Mouse (Mus musculus): ENCODE data around the gene Cryab. TPM values are rescaled to one million over a fixed set of nuclear protein-coding genes. Genes with fewer than 3 reads are reported as not detected.

The Cryab gene
- polyA plus RNA-seq, 1 experiment from 2014 or later, result 1,544 TPM

DNA sequence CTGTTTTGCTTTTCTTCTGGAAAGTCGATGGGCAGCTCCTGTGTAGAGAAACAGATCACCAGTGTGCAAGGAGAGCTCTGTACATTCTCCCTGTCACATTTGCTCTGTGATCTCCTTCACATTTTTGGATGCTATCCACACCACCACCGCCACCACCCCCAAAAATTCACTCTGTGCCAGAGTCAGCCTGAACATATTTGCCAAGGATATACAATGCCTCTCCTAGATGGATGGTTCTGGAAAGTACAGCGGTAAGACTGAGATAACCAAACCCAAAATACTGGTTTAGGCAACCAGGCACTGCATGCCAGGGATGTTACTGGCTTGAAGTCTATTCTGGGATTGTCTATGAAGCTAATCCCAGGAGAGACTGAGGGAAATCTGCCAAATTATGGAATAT is 8.9 kb upstream of the Cryab start:
- ChIA-PET CTCF (interaction anchor here (0.7 to 3.0 kb wide), 5 partner anchors 10 to 26 kb away, joined by 3 to 11 read pairs (median 4); partner anchors contain the start of genes Fdxacb1 and Hspb2), POLR2A (interaction anchor here (1.2 kb wide), 1 partner anchor 15 kb away, joined by 3 read pairs; no protein-coding TSS in a partner anchor)
- in situ Hi-C loops (cut with MboI; ENCODE audit: low pct_unique_long_range_greater_than_20kb), result no loop called here
- no peak for TF ChIP-seq CTCF (IDR thresholded peaks at IDR 0.05)
- no peaks in the 10 kb centered on the region for H3K27me3 ChIP-seq
- ATAC-seq (no peak), DNase-seq (ENCODE audit: low read depth, low spot score) (no peak)

DNA sequence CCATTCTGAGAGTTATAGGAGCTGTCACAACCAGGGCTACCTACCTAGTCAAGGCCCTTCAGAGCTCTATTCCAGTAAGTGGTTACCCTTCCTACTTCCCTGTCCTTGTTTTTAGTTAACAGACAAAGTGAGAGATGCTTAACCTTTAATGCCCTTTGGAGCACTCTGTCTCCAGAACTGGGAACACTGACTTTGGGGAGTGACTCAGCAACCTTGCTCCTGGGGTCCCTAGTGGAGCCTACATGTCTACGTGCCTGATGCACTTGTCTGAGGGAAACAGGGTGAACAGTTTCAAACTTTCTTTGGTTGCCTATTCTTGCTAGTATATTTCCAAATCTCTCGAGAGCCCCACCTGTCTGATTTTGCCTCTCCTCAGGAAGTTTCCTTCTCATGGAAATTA is 8.4 kb upstream of the Cryab start:
- DNase-seq (ENCODE audit: low read depth, low spot score) (no peak), ATAC-seq (no peak)
- in situ Hi-C loops (cut with MboI; ENCODE audit: low pct_unique_long_range_greater_than_20kb), result no loop called here
- ChIA-PET CTCF (interaction anchor here (3.0 kb wide), 1 partner anchor 10 kb away, joined by 11 read pairs; the partner anchor contains the start of gene Hspb2), POLR2A (no interaction called here)
- H3K27me3 ChIP-seq, result no peaks in the 10 kb centered on the region
- TF ChIP-seq CTCF (IDR thresholded peaks at IDR 0.05), result no peak

DNA sequence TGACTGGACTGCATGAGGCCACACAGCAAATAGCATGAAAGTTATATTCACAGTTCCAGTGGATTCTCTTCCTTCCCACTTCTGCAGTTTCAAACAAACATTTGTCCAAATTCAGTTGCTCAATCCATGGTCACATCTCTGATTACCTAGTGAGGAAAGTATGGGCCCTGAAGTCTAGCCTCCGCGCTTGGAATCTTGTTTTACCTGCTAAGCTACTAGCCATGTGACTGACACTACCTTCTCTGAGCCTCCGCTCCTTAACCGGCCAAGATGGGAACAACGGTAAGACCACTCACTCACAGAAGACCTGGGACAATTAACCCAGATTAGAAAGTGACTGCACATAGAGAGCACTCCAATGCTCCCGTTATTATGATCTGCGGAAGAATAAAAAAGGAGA is 5.3 kb upstream of the Cryab start:
- in situ Hi-C loops (cut with MboI; ENCODE audit: low pct_unique_long_range_greater_than_20kb), result no loop called here
- no peaks in the 10 kb centered on the region for H3K27me3 ChIP-seq
- no peak for DNase-seq (ENCODE audit: low read depth, low spot score)
- ChIA-PET POLR2A (interaction anchor here (2.0 kb wide), 1 partner anchor 19 kb away, joined by 6 read pairs; no protein-coding TSS in a partner anchor), CTCF (interaction anchor here (0.8 to 1.3 kb wide), 3 partner anchors 17 to 25 kb away, joined by 3 to 5 read pairs (median 4); no protein-coding TSS in a partner anchor)
- no peak for TF ChIP-seq CTCF (IDR thresholded peaks at IDR 0.05)
- ATAC-seq, result no peak

DNA sequence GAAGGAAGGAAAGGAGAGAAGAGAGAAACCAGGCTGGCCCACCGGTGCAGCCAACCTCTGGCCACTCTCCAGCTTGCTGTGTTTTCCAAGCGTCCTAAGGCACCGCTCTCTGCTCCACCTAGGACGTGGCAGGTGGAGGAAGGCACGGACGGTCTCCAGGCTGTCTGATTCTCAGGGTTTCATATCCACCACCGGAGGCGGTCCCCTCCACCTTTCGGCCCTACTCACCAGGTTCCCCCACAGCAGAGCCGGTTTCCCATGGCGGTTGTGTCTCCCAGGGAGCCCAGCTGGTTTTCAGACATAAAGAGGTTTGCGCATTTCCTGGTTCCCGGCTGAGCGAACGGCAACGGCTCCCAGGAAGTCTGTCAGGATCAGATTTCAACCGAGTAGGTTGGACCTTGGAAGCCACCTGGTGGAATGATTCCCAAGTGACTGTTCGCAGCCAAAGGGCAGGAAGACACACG is 4.9 kb upstream of the Cryab start, which contains the start of gene 2310030G06Rik:
TSS of gene 2310030G06Rik (minus strand) at position 323 of the 464 bp plus-strand sequence.
- TF ChIP-seq CTCF (IDR thresholded peaks at IDR 0.05), result no peak
- in situ Hi-C loops (cut with MboI; ENCODE audit: low pct_unique_long_range_greater_than_20kb), result no loop called here
- DNase-seq (ENCODE audit: low read depth, low spot score), result no peak
- ATAC-seq, result peak; percentile 41
- CTCF ChIA-PET, result interaction anchor here (0.8 to 1.3 kb wide), 3 partner anchors 16 to 24 kb away, joined by 3 to 5 read pairs (median 4); no protein-coding TSS in a partner anchor
- no peaks in the 10 kb centered on the region for H3K27me3 ChIP-seq
- POLR2A ChIA-PET, result interaction anchor here (2.0 kb wide), 1 partner anchor 19 kb away, joined by 6 read pairs; no protein-coding TSS in a partner anchor

DNA sequence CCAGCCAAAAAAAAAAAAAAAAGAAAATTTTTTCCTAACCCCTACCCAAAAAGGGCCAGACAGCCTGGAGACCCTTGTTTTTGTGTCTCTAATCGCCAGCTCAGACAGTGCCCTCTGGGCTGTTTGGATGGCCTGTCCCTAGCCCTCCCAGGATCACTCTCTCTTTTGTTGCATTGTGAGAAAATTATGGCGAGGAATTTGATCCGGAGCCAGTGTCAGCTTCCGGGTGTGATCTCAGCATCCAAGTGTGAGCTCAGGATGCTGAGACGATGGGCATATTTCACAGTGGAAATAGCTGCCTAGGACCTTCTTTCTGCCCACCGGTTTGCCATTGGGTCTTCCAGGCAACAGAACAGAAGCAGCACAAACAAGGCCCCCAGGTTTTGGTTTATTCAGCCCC is 419 bp upstream of the Cryab start:
- TF ChIP-seq CTCF (IDR thresholded peaks at IDR 0.05), result no peak
- no peaks in the 10 kb centered on the region for H3K27me3 ChIP-seq
- ATAC-seq, result no peak
- POLR2A ChIA-PET, result no interaction called here
- CTCF ChIA-PET, result no interaction called here
- in situ Hi-C loops (cut with MboI; ENCODE audit: low pct_unique_long_range_greater_than_20kb), result no loop called here
- no peak for DNase-seq (ENCODE audit: low read depth, low spot score)

DNA sequence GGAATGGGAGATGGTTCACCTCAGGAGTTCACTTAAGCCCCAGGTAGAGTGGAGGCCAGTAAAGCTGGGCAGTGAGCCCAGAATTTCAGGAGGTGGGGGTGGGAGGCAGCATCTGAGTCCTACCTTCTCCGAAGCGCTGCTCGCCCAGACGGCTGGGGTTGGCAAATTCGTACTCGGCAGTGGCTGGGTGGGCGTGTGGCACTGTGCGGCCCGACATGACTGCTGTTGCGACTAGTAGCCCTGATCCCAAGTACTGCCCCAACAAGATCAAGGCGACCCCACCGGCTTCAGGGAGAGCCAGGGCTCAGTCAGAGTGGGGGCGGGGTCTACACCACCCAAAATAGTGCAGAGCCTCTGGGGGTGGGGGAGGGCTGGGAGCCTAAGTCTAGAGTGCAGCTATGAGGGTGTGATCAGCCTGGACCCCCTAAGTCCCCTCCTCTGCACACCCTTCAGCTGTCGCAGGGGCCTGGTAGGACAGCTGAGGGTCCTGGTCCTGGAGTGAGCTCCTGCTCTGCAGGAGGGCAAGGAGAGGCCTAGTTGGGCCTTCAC is 1.0 kb downstream of the Cryab start, which contains the start of gene Hspb2:
TSS of gene Hspb2 (minus strand) at position 301 of the 549 bp plus-strand sequence.
- ChIA-PET CTCF (interaction anchor here (1.1 to 4.5 kb wide), 6 partner anchors 10 to 43 kb away, joined by 3 to 33 read pairs (median 8); partner anchors contain the start of gene Fdxacb1), POLR2A (interaction anchor here (2.4 kb wide), 1 partner anchor 25 kb away, joined by 12 read pairs; no protein-coding TSS in a partner anchor)
- TF ChIP-seq CTCF (IDR thresholded peaks at IDR 0.05), result no peak
- H3K27me3 ChIP-seq, result no peaks in the 10 kb centered on the region
- in situ Hi-C loops (cut with MboI; ENCODE audit: low pct_unique_long_range_greater_than_20kb), result no loop called here
- ATAC-seq, result peak; percentile 13
- no peak for DNase-seq (ENCODE audit: low read depth, low spot score)

DNA sequence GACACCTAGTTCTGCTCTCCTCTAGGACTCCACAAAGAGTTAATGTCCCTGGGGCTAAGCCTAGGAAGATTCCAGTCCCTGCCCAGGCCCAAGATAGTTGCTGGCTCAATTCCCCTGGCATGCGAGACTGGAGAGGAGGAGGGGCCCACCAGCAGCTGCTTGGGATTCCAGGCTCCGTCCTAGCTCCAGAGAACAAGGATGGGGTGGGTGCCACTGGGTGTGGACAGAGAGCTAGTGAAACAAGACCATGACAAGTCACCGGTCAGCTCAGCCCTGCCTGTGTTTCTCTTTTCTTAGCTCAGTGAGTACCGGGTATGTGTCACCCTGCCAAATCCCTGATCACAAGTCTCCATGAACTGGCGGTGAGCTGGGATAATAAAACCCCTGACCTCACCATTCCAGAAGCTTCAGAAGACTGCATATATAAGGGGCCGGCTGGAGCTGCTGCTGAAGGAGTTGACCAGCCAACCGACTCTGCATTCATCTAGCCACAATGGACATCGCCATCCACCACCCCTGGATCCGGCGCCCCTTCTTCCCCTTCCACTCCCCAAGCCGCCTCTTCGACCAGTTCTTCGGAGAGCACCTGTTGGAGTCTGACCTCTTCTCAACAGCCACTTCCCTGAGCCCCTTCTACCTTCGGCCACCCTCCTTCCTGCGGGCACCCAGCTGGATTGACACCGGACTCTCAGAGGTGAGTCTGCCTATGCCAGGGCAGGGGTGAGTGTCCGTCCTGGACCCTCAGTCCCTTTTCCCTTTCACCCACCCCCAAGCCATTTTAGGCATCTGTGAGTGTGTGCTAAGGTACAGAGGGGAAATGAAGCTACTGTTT is 1.9 kb downstream of the Cryab start:
- ATAC-seq (peak; percentile 90), DNase-seq (ENCODE audit: low read depth, low spot score) (peak; percentile 95)
- in situ Hi-C loops (cut with MboI; ENCODE audit: low pct_unique_long_range_greater_than_20kb), result no loop called here
- ChIA-PET POLR2A (interaction anchor here (1.1 to 2.4 kb wide), 2 partner anchors 16 to 26 kb away, joined by 5 to 12 read pairs; no protein-coding TSS in a partner anchor), CTCF (interaction anchor here (0.7 to 4.5 kb wide), 8 partner anchors 10 to 44 kb away, joined by 3 to 33 read pairs (median 5); partner anchors contain the start of genes Dixdc1 and Fdxacb1)
- H3K27me3 ChIP-seq, result no peaks in the 10 kb centered on the region
- no peak for TF ChIP-seq CTCF (IDR thresholded peaks at IDR 0.05)

DNA sequence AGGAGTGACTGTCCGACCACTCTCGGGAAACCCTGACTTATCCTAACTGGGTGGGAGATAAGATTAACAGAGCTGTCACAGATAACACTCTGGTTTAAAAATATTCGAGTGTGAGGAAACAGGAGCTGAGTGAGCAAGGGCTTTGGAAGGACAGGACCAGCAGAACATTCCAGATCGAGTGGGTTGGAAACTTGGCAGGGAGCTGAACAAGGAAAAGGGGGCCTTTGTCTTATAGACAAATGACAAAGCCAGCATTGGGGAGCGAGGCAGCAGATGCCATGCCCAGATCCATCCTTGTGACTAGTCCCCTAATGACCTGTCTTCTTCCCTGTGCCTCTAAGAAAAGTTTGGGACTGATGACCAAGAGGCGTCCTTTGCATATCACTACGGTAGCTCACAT is 2.8 kb downstream of the Cryab start:
- ChIA-PET POLR2A (interaction anchor here (0.6 to 2.4 kb wide), 5 partner anchors 14 to 237 kb away, joined by 3 to 12 read pairs (median 3); partner anchors contain the start of gene Dixdc1), CTCF (interaction anchor here (0.9 to 4.5 kb wide), 6 partner anchors 9 to 45 kb away, joined by 3 to 33 read pairs (median 6); partner anchors contain the start of genes Dixdc1 and Fdxacb1)
- TF ChIP-seq CTCF (IDR thresholded peaks at IDR 0.05), result no peak
- ATAC-seq (no peak), DNase-seq (ENCODE audit: low read depth, low spot score) (no peak)
- in situ Hi-C loops (cut with MboI; ENCODE audit: low pct_unique_long_range_greater_than_20kb), result no loop called here
- H3K27me3 ChIP-seq, result no peaks in the 10 kb centered on the region

DNA sequence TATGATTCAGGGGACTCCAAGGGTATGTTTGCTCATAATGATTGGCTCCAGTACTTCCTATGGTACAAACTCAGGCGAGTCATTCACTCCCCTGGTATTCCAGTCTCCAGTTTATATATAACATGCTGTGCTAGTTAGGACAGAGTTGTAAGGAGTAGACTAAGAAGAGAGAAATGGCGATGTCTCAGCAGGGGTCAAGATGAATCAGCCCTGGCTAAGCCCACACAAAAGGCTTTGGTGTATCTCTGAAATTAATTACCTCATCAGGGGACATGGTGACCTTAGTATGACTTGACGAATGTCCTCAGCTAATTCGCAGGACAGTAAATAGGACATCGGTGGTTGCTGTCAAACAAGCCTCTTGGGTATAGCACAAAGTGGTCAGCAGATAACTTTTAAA is 5.6 kb downstream of the Cryab start:
- in situ Hi-C loops (cut with MboI; ENCODE audit: low pct_unique_long_range_greater_than_20kb), result no loop called here
- ChIA-PET CTCF (interaction anchor here (4.5 kb wide), 1 partner anchor 11 kb away, joined by 33 read pairs; the partner anchor contains the start of gene Fdxacb1), POLR2A (interaction anchor here (0.6 kb wide), 1 partner anchor 10 kb away, joined by 3 read pairs; no protein-coding TSS in a partner anchor)
- ATAC-seq (no peak), DNase-seq (ENCODE audit: low read depth, low spot score) (no peak)
- no peak for TF ChIP-seq CTCF (IDR thresholded peaks at IDR 0.05)
- H3K27me3 ChIP-seq, result no peaks in the 10 kb centered on the region

All from Patski (cell line).